Mouse (Mus musculus): ENCODE results near the gene Spi1.
"Not testable (repeated sequence)": the region's sequence is repeated elsewhere in the genome, so short reads cannot be mapped to it uniquely, and the experiment has no call there.

The Spi1 gene

DNA sequence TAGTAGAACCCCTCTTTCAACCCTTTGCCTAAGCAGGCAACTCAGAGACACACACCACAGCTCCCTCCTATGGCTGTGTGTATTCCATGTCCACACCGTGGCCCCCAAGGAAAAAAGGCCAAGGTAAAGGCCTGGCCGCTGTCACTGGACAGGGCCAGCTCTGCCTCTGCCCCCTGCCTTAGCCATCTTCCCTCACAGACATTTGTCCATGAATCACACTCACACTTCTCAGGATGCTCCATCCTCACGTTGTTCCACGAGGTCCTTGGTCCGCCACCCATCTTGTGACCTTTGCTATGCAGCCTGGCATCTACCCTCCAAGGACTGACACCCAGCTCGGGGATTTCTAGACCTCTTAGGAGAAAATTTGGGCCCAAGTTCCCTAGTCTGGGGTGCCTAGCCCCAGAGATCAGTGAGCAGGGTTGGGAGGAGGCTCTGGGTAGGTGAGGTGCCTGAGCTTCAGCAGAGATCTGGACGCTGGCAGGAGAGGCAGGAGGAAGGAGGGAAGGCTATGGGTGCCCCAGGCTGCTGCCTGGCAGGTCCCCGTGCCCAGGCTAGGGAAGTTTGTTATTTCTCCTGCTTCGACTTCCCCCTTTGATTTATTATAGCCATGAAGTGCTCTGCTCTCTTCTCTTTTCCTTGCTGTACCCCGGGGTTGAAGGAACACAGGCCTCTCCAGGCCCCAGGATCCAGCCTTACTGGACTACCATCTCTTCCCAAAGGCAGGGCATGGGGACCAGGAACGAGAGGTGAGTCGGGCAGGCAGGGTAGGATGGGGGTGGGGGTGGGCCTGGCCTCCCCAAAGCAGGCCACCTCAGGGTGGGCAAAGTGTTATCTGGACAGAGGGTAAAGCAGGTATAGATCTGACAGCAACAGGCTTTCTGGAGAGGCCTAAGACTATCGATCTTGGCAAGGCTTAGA is at the start of gene Spi1:
Gene Spi1 (plus strand): TSS at position 616 of the 921 bp plus-strand sequence.
- H3K4me3 ChIP-seq (replicated peaks; ENCODE audit: low read length) = no peak within 1 kb of the TSS
- H3K9me3 ChIP-seq (ENCODE audit: low read length) = no peaks in the 10 kb centered on the region
- no peaks in the 10 kb centered on the region for H3K36me3 ChIP-seq (ENCODE audit: insufficient read depth, low read length)
- TF ChIP-seq NANOG (IDR thresholded peaks at IDR 0.05; ENCODE audit: borderline replicate concordance, low read length) = no peak
- TF ChIP-seq POU5F1 (IDR thresholded peaks at IDR 0.05; ENCODE audit: borderline replicate concordance, low read length) = no peak
- no peak for TF ChIP-seq CTCF (conservative IDR thresholded peaks at IDR 0.05; ENCODE audit: low read length)
- peaks cover 41% of the 10 kb centered on the region for H3K4me1 ChIP-seq (replicated peaks; ENCODE audit: low read depth, low read length)
- H3K27me3 ChIP-seq (ENCODE audit: insufficient read depth, low read length) = peaks cover 91% of the 10 kb centered on the region

DNA sequence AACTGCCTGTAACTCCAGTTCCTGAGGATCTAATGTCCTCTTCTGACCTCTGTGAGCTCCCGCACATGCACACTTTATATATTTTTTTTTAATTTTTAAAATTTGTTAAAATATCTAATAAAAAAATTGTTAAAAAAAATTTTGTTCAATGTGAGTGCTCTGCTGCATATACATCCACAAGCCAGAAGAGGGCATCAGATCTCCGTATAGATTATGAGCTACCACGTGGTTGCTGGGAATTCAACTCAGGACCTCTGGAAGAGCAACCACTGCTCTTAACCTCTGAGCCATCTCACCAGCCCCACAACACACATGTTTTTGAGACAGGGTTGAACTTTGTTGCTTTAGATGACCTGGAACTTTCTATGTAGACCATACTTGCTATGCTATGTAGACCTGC is 49.2 kb upstream of the Spi1 start:
- H3K36me3 ChIP-seq (ENCODE audit: insufficient read depth, low read length) = no peaks in the 10 kb centered on the region
- peaks cover 24% of the 10 kb centered on the region for H3K4me1 ChIP-seq (replicated peaks; ENCODE audit: low read depth, low read length)
- H3K9me3 ChIP-seq (ENCODE audit: low read length) = no peaks in the 10 kb centered on the region
- no peak for TF ChIP-seq POU5F1 (IDR thresholded peaks at IDR 0.05; ENCODE audit: borderline replicate concordance, low read length)
- TF ChIP-seq CTCF (conservative IDR thresholded peaks at IDR 0.05; ENCODE audit: low read length) = peak; percentile 53
- no peak overlapping the region for H3K4me3 ChIP-seq (replicated peaks; ENCODE audit: low read length)
- peaks cover 7% of the 10 kb centered on the region; the same call in 1 of the 2 replicates for H3K27me3 ChIP-seq (ENCODE audit: insufficient read depth, low read length)

DNA sequence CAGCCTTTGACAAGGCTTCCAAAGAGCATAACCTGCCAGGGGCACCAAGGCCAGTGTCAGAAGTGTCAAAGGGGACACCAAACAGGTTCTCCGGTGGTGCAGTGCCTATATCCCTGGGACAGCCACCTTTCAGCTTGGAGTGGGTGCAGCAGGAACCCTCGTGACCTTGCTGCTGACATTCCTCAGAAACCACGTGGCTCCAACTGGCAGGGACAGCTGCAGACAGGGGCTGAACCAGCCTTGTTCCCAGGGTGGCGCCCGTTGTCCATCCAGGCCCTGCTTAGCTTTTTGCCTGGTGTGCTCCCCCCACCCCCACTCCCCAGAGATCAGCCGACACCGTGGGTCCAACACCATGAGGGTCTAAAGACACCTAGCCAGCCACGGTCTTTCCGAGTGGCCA is 46.8 kb upstream of the Spi1 start, which contains the start of gene Rapsn:
Gene Rapsn (plus strand): TSS at position 236 of the 400 bp plus-strand sequence.
- peaks cover 7% of the 10 kb centered on the region; the same call in 1 of the 2 replicates for H3K27me3 ChIP-seq (ENCODE audit: insufficient read depth, low read length)
- H3K4me1 ChIP-seq (replicated peaks; ENCODE audit: low read depth, low read length) = peaks cover 21% of the 10 kb centered on the region
- no peaks in the 10 kb centered on the region for H3K36me3 ChIP-seq (ENCODE audit: insufficient read depth, low read length)
- H3K9me3 ChIP-seq (ENCODE audit: low read length) = no peaks in the 10 kb centered on the region
- no peak within 1 kb of the TSS for H3K4me3 ChIP-seq (replicated peaks; ENCODE audit: low read length)
- TF ChIP-seq POU5F1 (IDR thresholded peaks at IDR 0.05; ENCODE audit: borderline replicate concordance, low read length) (no peak), CTCF (conservative IDR thresholded peaks at IDR 0.05; ENCODE audit: low read length) (no peak), NANOG (IDR thresholded peaks at IDR 0.05; ENCODE audit: borderline replicate concordance, low read length) (no peak)

DNA sequence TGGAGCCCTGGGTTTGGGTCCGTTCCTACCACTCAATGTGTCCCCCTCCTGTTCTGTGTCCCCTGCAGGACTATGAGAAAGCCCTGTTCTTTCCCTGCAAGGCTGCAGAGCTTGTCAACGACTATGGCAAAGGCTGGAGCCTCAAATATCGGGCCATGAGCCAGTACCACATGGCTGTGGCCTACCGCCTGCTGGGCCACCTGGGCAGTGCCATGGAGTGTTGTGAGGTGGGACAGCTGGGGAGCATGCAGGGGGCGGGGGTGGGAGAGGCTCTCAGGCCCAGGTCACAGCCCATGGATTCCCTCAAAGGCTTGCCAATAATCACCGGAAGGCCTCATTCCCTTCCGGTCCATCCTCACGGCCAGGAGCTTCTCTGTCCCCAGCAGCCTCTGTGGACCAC is 40.4 kb upstream of the Spi1 start:
- TF ChIP-seq CTCF (conservative IDR thresholded peaks at IDR 0.05; ENCODE audit: low read length) (no peak), POU5F1 (IDR thresholded peaks at IDR 0.05; ENCODE audit: borderline replicate concordance, low read length) (no peak)
- Histone ChIP-seq H3K9me3 (ENCODE audit: low read length) (no peaks in the 10 kb centered on the region), H3K4me1 (replicated peaks; ENCODE audit: low read depth, low read length) (peaks cover 46% of the 10 kb centered on the region), H3K27me3 (ENCODE audit: insufficient read depth, low read length) (peaks cover 36% of the 10 kb centered on the region), H3K4me3 (replicated peaks; ENCODE audit: low read length) (no peak overlapping the region), H3K36me3 (ENCODE audit: insufficient read depth, low read length) (no peaks in the 10 kb centered on the region)

GRCm38 (mm10) chr2:91042651-91043398 is 39.4 kb upstream of the Spi1 start:
- Histone ChIP-seq H3K9me3 (ENCODE audit: low read length) (no peaks in the 10 kb centered on the region), H3K27me3 (ENCODE audit: insufficient read depth, low read length) (peaks cover 36% of the 10 kb centered on the region), H3K4me1 (replicated peaks; ENCODE audit: low read depth, low read length) (peaks cover 55% of the 10 kb centered on the region), H3K36me3 (ENCODE audit: insufficient read depth, low read length) (no peaks in the 10 kb centered on the region), H3K4me3 (replicated peaks; ENCODE audit: low read length) (peak overlapping the region; percentile 55)
- no peak for TF ChIP-seq CTCF (conservative IDR thresholded peaks at IDR 0.05; ENCODE audit: low read length)
- TF ChIP-seq POU5F1 (IDR thresholded peaks at IDR 0.05; ENCODE audit: borderline replicate concordance, low read length) = no peak
- no peak for TF ChIP-seq NANOG (IDR thresholded peaks at IDR 0.05; ENCODE audit: borderline replicate concordance, low read length)

- Histone ChIP-seq H3K36me3 (ENCODE audit: insufficient read depth, low read length) (no peaks in the 10 kb centered on the region), H3K9me3 (ENCODE audit: low read length) (no peaks in the 10 kb centered on the region), H3K4me3 (replicated peaks; ENCODE audit: low read length) (peak overlapping the region; percentile 60), H3K27me3 (ENCODE audit: insufficient read depth, low read length) (peaks cover 36% of the 10 kb centered on the region), H3K4me1 (replicated peaks; ENCODE audit: low read depth, low read length) (peaks cover 72% of the 10 kb centered on the region)
- no peak for TF ChIP-seq POU5F1 (IDR thresholded peaks at IDR 0.05; ENCODE audit: borderline replicate concordance, low read length)
- no peak for TF ChIP-seq NANOG (IDR thresholded peaks at IDR 0.05; ENCODE audit: borderline replicate concordance, low read length)
- TF ChIP-seq CTCF (conservative IDR thresholded peaks at IDR 0.05; ENCODE audit: low read length) = no peak
These were observed 37.5 kb upstream of the Spi1 start for GRCm38 (mm10) chr2:91044727-91045126.

GRCm38 (mm10) chr2:91045805-91046204 is 36.4 kb upstream of the Spi1 start:
- H3K4me1 ChIP-seq (replicated peaks; ENCODE audit: low read depth, low read length) = peaks cover 72% of the 10 kb centered on the region
- H3K4me3 ChIP-seq (replicated peaks; ENCODE audit: low read length) = peak overlapping the region; percentile 60; the same call in 1 of the 2 replicates
- peaks cover 32% of the 10 kb centered on the region for H3K27me3 ChIP-seq (ENCODE audit: insufficient read depth, low read length)
- H3K36me3 ChIP-seq (ENCODE audit: insufficient read depth, low read length); H3K9me3 ChIP-seq (ENCODE audit: low read length): not testable (repeated sequence)

GRCm38 (mm10) chr2:91047359-91047758 is 34.8 kb upstream of the Spi1 start:
- Histone ChIP-seq H3K27me3 (ENCODE audit: insufficient read depth, low read length) (peaks cover 17% of the 10 kb centered on the region), H3K4me1 (replicated peaks; ENCODE audit: low read depth, low read length) (peaks cover 62% of the 10 kb centered on the region), H3K9me3 (ENCODE audit: low read length) (no peaks in the 10 kb centered on the region), H3K36me3 (ENCODE audit: insufficient read depth, low read length) (peaks cover 6% of the 10 kb centered on the region), H3K4me3 (replicated peaks; ENCODE audit: low read length) (no peak overlapping the region)
- TF ChIP-seq POU5F1 (IDR thresholded peaks at IDR 0.05; ENCODE audit: borderline replicate concordance, low read length) (no peak), NANOG (IDR thresholded peaks at IDR 0.05; ENCODE audit: borderline replicate concordance, low read length) (no peak), CTCF (conservative IDR thresholded peaks at IDR 0.05; ENCODE audit: low read length) (no peak)
